Mouse (Mus musculus): ENCODE measurements around the gene Wt1. TPM values are rescaled to one million over a fixed set of nuclear protein-coding genes. Genes with fewer than 3 reads are reported as not detected.

The Wt1 gene
- 16.9 and 20.8 TPM in 2 replicates for polyA plus RNA-seq (2012; rRNA removed)

DNA sequence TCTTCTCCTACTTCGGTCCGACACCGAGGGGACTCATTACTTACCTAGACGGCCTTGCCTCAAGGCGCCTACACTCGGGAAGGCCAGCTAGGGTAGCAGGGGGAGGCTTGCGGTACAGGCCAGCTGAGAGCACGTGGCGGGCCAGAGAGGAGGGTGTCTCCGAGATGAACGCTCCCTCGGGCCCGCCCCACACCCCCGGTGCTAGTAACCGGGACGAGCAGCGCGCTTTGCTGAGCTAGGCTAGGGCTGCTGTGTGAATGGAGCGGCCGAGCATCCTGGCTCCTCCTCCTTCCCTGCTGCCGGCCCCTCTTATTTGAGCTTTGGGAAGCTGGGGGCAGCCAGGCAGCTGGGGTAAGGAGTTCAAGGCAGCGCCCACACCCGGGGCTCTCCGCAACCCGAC lies at the start of gene Wt1:
Gene Wt1 (plus strand): TSS at position 251 of the 400 bp plus-strand sequence.
- Histone ChIP-seq H3K36me3 (ENCODE audit: control insufficient read depth, insufficient read depth, low read length) (no peaks in the 10 kb centered on the region), H3K27ac (ENCODE audit: insufficient read depth, low read depth, low read length) (no peak within 1 kb of the TSS), H3K4me3 (ENCODE audit: insufficient read depth, low read depth, low read length) (peak within 1 kb of the TSS; percentile 19; the same call in 1 of the 2 replicates), H3K4me1 (ENCODE audit: control insufficient read depth, insufficient read depth, low read length) (no peaks in the 10 kb centered on the region), H3K27me3 (replicated peaks; ENCODE audit: control insufficient read depth, insufficient read depth, low read length) (peaks cover 15% of the 10 kb centered on the region)
- 2% methylated on average over 25 of the region's 25 CpGs for WGBS
- TF ChIP-seq POLR2A (IDR thresholded peaks at IDR 0.05; ENCODE audit: low read depth, low read length) (no peak), CTCF (conservative IDR thresholded peaks at IDR 0.05; ENCODE audit: insufficient read depth, insufficient read length, low read depth, low read length) (no peak)
- DNase-seq: peak; percentile 34

DNA sequence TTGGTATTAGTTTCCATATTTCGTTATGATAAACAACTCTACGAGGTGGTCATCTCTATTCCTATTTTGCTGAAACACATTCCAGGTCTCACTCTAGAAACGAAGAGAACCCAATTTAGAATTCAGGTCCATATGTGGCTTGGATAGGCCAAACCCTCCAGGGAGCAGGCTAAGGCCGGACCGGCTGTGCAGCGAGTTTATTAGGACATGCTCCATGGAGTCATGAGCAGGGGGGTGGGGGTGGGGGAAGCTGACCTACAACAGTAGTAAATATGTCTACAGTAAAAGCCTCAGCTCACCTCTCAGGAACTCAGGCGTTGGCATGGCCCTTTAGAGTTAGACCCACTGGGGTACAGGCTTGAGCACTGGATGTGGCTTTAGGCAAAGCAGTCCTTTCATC lies 49.2 kb upstream of the Wt1 start:
- TF ChIP-seq POLR2A (IDR thresholded peaks at IDR 0.05; ENCODE audit: low read depth, low read length): no peak
- no peak for TF ChIP-seq CTCF (conservative IDR thresholded peaks at IDR 0.05; ENCODE audit: insufficient read depth, insufficient read length, low read depth, low read length)
- no peaks in the 10 kb centered on the region for H3K4me1 ChIP-seq (ENCODE audit: control insufficient read depth, insufficient read depth, low read length)
- no peak overlapping the region for H3K27ac ChIP-seq (ENCODE audit: insufficient read depth, low read depth, low read length)
- WGBS: 78% methylated on average over 7 of the region's 7 CpGs
- DNase-seq: no peak
- H3K4me3 ChIP-seq (ENCODE audit: insufficient read depth, low read depth, low read length): no peak overlapping the region
- no peaks in the 10 kb centered on the region for H3K36me3 ChIP-seq (ENCODE audit: control insufficient read depth, insufficient read depth, low read length)
- no peaks in the 10 kb centered on the region for H3K27me3 ChIP-seq (replicated peaks; ENCODE audit: control insufficient read depth, insufficient read depth, low read length)

DNA sequence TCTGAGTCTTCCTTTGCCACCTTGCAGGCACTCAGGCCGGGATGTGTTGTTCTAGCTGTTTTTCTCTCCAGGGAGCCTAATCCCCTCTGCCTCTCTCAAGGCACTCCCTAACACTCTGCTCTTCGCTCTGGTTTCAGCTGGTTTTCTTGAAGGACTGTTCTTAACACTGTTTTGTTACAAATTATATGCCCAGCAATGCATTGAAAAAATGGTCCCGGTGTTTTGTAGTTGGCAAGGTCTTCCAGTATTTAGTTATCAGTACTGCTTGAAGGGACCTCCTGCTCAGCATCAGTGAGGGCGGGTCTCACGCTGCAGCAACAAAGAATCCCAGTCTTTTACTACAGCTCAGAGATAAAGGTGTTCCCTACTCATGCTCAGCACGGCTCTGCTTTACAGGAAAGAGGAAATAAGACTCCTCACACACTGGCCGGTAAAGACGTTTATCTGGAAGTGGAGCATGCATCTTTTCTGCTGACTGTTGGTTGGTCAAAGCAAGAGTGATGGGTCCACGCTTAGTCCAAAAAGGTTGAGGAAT lies 44.0 kb upstream of the Wt1 start:
- Histone ChIP-seq H3K27ac (ENCODE audit: insufficient read depth, low read depth, low read length) (no peak overlapping the region), H3K27me3 (replicated peaks; ENCODE audit: control insufficient read depth, insufficient read depth, low read length) (no peaks in the 10 kb centered on the region), H3K36me3 (ENCODE audit: control insufficient read depth, insufficient read depth, low read length) (no peaks in the 10 kb centered on the region), H3K4me3 (ENCODE audit: insufficient read depth, low read depth, low read length) (no peak overlapping the region), H3K4me1 (ENCODE audit: control insufficient read depth, insufficient read depth, low read length) (no peaks in the 10 kb centered on the region)
- WGBS: 59% methylated on average over 9 of the region's 9 CpGs
- DNase-seq: no peak
- TF ChIP-seq CTCF (conservative IDR thresholded peaks at IDR 0.05; ENCODE audit: insufficient read depth, insufficient read length, low read depth, low read length): no peak
- no peak for TF ChIP-seq POLR2A (IDR thresholded peaks at IDR 0.05; ENCODE audit: low read depth, low read length)

DNA sequence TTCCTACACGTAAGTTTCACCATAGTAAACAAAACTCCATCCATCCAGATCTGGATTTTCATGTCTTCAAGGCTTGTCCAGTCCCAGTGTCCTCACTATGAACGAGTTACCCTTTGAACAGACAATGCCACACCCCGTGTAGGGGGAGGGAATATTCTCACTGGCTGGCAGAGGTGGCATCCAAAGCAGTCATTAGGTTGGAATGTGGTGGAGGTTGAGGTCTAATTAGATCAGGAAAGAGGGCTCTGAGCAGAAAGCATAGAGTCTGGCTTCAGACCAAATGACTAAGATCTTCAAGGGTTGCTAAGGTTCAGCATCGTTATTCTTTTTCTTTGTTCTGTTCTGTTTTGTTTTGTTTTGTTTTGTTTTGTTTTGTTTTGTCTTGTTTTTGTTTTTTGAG lies 42.3 kb upstream of the Wt1 start:
- Histone ChIP-seq H3K36me3 (ENCODE audit: control insufficient read depth, insufficient read depth, low read length) (no peaks in the 10 kb centered on the region), H3K27ac (ENCODE audit: insufficient read depth, low read depth, low read length) (no peak overlapping the region), H3K4me3 (ENCODE audit: insufficient read depth, low read depth, low read length) (no peak overlapping the region), H3K27me3 (replicated peaks; ENCODE audit: control insufficient read depth, insufficient read depth, low read length) (no peaks in the 10 kb centered on the region), H3K4me1 (ENCODE audit: control insufficient read depth, insufficient read depth, low read length) (no peaks in the 10 kb centered on the region)
- DNase-seq: peak; percentile 36
- TF ChIP-seq CTCF (conservative IDR thresholded peaks at IDR 0.05; ENCODE audit: insufficient read depth, insufficient read length, low read depth, low read length) (no peak), POLR2A (IDR thresholded peaks at IDR 0.05; ENCODE audit: low read depth, low read length) (no peak)
- WGBS: 59% methylated on average over 4 of the region's 4 CpGs

DNA sequence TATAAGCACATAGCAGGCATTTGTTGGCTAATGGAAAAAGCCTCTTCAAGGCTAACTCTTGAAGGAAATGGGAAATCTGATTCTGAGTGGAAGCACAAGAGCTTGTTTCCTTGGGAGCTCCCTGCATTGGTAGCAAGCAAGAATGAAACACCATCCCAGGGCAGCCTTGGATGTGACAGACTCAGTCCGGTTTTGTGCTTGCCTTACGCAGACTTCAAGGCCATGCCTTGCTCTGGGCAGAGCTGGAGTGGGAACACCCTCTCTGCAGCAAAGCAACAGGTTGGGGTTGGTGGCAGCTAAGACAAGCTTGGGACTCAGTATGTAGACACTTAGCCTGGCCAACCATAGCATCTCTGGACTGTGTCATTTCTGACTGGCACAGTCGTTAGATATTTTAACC lies 40.2 kb upstream of the Wt1 start:
- H3K4me1 ChIP-seq (ENCODE audit: control insufficient read depth, insufficient read depth, low read length): no peaks in the 10 kb centered on the region
- H3K4me3 ChIP-seq (ENCODE audit: insufficient read depth, low read depth, low read length): no peak overlapping the region
- 95% methylated on average over 3 of the region's 3 CpGs for WGBS
- no peak for DNase-seq
- no peaks in the 10 kb centered on the region for H3K36me3 ChIP-seq (ENCODE audit: control insufficient read depth, insufficient read depth, low read length)
- no peaks in the 10 kb centered on the region for H3K27me3 ChIP-seq (replicated peaks; ENCODE audit: control insufficient read depth, insufficient read depth, low read length)
- TF ChIP-seq CTCF (conservative IDR thresholded peaks at IDR 0.05; ENCODE audit: insufficient read depth, insufficient read length, low read depth, low read length): no peak
- no peak for TF ChIP-seq POLR2A (IDR thresholded peaks at IDR 0.05; ENCODE audit: low read depth, low read length)
- H3K27ac ChIP-seq (ENCODE audit: insufficient read depth, low read depth, low read length): no peak overlapping the region

DNA sequence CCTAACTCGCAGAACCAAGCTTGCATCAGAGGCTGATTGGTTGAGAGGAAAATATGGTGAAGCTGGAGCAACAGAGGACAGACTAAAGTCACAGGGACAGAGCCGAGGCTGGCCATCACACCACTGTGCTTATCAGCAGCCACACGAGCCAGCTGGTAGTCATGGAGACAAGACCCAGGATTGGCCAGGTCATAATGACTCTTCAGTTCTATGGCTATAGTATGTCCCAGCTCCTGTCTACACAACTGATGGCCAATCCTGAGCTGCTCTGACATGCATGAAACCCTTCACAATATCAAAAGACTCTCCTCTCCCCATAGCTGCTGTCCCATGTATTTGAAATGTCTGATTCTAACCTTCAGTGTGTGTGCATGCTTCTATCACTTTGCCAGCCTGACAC lies 38.3 kb upstream of the Wt1 start:
- H3K4me1 ChIP-seq (ENCODE audit: control insufficient read depth, insufficient read depth, low read length): no peaks in the 10 kb centered on the region
- no peaks in the 10 kb centered on the region for H3K27me3 ChIP-seq (replicated peaks; ENCODE audit: control insufficient read depth, insufficient read depth, low read length)
- WGBS: 90% methylated on average over 3 of the region's 3 CpGs
- H3K27ac ChIP-seq (ENCODE audit: insufficient read depth, low read depth, low read length): no peak overlapping the region
- no peaks in the 10 kb centered on the region for H3K36me3 ChIP-seq (ENCODE audit: control insufficient read depth, insufficient read depth, low read length)
- no peak for DNase-seq
- no peak for TF ChIP-seq POLR2A (IDR thresholded peaks at IDR 0.05; ENCODE audit: low read depth, low read length)
- TF ChIP-seq CTCF (conservative IDR thresholded peaks at IDR 0.05; ENCODE audit: insufficient read depth, insufficient read length, low read depth, low read length): no peak
- H3K4me3 ChIP-seq (ENCODE audit: insufficient read depth, low read depth, low read length): no peak overlapping the region

DNA sequence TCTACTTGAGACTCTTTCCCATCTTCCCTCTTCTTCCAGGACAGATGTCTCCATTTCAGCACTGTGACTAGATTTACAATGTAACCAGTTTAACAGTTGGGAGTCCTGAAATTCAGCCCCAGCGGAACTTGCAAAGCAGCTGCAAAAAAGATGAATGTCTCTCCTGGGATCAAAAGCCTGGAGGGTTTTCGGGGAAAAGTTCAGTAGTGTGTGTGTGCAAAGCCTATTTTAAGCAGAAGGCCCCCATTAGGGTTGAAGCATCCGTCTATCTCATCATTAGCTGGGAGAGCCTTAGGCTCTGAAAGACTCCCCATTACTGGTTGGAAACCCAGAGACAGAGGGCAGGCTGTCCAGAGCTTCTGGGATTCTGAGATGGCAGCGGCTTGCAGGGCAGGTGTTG lies 37.2 kb upstream of the Wt1 start:
- Histone ChIP-seq H3K27ac (ENCODE audit: insufficient read depth, low read depth, low read length) (no peak overlapping the region), H3K27me3 (replicated peaks; ENCODE audit: control insufficient read depth, insufficient read depth, low read length) (no peaks in the 10 kb centered on the region), H3K4me1 (ENCODE audit: control insufficient read depth, insufficient read depth, low read length) (no peaks in the 10 kb centered on the region), H3K4me3 (ENCODE audit: insufficient read depth, low read depth, low read length) (no peak overlapping the region), H3K36me3 (ENCODE audit: control insufficient read depth, insufficient read depth, low read length) (no peaks in the 10 kb centered on the region)
- 62% methylated on average over 4 of the region's 4 CpGs for WGBS
- DNase-seq: peak; percentile 12
- no peak for TF ChIP-seq CTCF (conservative IDR thresholded peaks at IDR 0.05; ENCODE audit: insufficient read depth, insufficient read length, low read depth, low read length)
- TF ChIP-seq POLR2A (IDR thresholded peaks at IDR 0.05; ENCODE audit: low read depth, low read length): no peak

Data from kidney, adult 2 months (tissue).